Mouse (Mus musculus): ENCODE data around the gene Tmem208. TPM values are rescaled to one million over a fixed set of nuclear protein-coding genes. Genes with fewer than 3 reads are reported as not detected.

The Tmem208 gene
- polyA plus RNA-seq, 1 experiment from 2014 or later, result 120 TPM

GRCm38 (mm10) chr8:105336373-105337130, 10.4 kb downstream of the Tmem208 start:
- Histone ChIP-seq H3K4me2 (replicated peaks) (no peak overlapping the region), H3K27ac (replicated peaks) (no peak overlapping the region), H3K4me3 (no peak overlapping the region)

GRCm38 (mm10) chr8:105338992-105339391, 12.8 kb downstream of the Tmem208 start:
- no peak overlapping the region for H3K4me3 ChIP-seq
- ATAC-seq (replicated peaks), result no peak
- no peak overlapping the region for H3K9ac ChIP-seq (replicated peaks)
- no peaks in the 10 kb centered on the region for H3K4me1 ChIP-seq
- H3K4me2 ChIP-seq (replicated peaks), result no peak overlapping the region
- no peaks in the 10 kb centered on the region; the same call in 1 of the 2 replicates for H3K36me3 ChIP-seq
- WGBS, result 71% methylated on average over 4 of the region's 4 CpGs
- no peak overlapping the region for H3K27ac ChIP-seq (replicated peaks)
- no peaks in the 10 kb centered on the region for H3K27me3 ChIP-seq
- H3K9me3 ChIP-seq, result no peaks in the 10 kb centered on the region

More at GRCm38 (mm10) chr8:105336373-105337130, 10.4 kb downstream of the Tmem208 start:
- no peak for ATAC-seq (replicated peaks)
- H3K4me1 ChIP-seq, result no peaks in the 10 kb centered on the region
- H3K9me3 ChIP-seq, result no peaks in the 10 kb centered on the region
- H3K27me3 ChIP-seq, result no peaks in the 10 kb centered on the region
- H3K9ac ChIP-seq (replicated peaks), result no peak overlapping the region
- WGBS, result 49% methylated on average over 32 of the region's 32 CpGs
- H3K36me3 ChIP-seq, result peaks cover 9% of the 10 kb centered on the region

- Histone ChIP-seq H3K27me3 (no peaks in the 10 kb centered on the region), H3K4me1 (no peaks in the 10 kb centered on the region), H3K4me3 (no peak overlapping the region), H3K36me3 (no peaks in the 10 kb centered on the region), H3K27ac (replicated peaks) (no peak overlapping the region), H3K9ac (replicated peaks) (no peak overlapping the region), H3K9me3 (no peaks in the 10 kb centered on the region), H3K4me2 (replicated peaks) (no peak overlapping the region)
- ATAC-seq (replicated peaks), result no peak
- WGBS, result 81% methylated on average over 6 of the region's 6 CpGs
Measured at GRCm38 (mm10) chr8:105339886-105340635, 13.9 kb downstream of the Tmem208 start.

GRCm38 (mm10) chr8:105341399-105341798, 15.2 kb downstream of the Tmem208 start:
- Histone ChIP-seq H3K4me3 (no peak overlapping the region), H3K9ac (replicated peaks) (no peak overlapping the region), H3K27ac (replicated peaks) (no peak overlapping the region), H3K36me3 (no peaks in the 10 kb centered on the region), H3K4me1 (0 out of 2 replicates have a peak, but pooled peaks cover 2% of the 10 kb centered on the region), H3K4me2 (replicated peaks) (no peak overlapping the region), H3K9me3 (no peaks in the 10 kb centered on the region), H3K27me3 (no peaks in the 10 kb centered on the region)
- 32% methylated on average over 8 of the region's 8 CpGs for WGBS
- ATAC-seq (replicated peaks), result no peak

DNA sequence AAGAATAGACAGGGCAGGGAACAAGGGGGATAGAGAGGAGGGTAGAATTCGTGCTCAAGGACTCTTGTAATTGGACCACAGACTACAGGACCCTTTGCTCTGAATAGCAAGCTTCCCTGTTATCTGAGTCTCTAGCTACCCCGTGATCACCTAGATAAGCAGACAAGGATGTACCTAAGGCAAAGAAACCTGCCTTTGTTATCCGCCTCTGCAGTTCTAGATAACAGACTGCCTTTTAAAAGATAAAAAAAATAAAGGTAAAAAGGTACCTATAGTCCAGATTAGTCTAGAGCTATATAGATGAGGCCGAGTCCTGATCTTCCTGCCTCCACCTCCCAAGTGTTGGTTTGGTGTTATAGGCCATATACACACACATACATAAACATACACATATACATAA, 16.6 kb downstream of the Tmem208 start:
- Histone ChIP-seq H3K9ac (replicated peaks) (no peak overlapping the region), H3K4me1 (peaks cover 13% of the 10 kb centered on the region), H3K27ac (replicated peaks) (no peak overlapping the region), H3K4me2 (replicated peaks) (no peak overlapping the region), H3K9me3 (no peaks in the 10 kb centered on the region), H3K36me3 (no peaks in the 10 kb centered on the region), H3K27me3 (no peaks in the 10 kb centered on the region), H3K4me3 (no peak overlapping the region)
- WGBS, result 79% methylated on average over 4 of the region's 4 CpGs
- ATAC-seq (replicated peaks), result no peak

DNA sequence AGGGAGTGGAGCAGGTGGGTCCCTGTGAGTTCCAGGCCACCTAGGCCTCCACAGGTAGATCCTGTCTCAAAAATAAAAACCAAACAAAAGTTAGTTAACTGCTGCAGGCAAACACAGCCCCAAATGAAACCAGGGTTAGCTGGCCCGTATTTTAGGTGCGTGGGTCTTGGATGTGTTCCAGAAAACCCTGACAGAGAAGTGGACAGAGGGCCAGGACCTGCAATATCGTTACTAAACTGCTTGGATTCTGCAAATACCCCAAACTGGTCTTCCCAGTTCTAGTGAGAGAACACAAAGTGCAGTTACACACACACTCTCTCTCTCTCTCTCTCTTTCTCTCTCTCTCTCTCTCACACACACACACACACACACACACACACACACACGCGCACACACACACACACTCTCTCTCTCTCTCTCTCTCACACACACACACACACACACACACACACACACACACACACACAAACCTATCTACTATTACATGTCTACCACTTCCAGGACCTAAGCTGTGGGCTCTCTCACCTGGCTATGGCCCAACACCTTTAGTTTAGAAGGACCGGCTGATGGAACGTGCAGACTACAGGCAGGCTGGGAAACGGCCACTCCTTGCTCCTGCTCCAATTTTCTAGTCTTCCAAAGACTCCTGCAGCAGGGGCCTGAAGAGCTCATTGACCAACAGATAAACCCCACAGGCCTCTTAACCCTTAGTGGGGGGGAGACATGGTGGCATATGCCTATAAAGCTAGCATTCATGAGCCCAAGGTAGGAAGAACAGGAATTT, 17.8 kb downstream of the Tmem208 start:
- Histone ChIP-seq H3K9me3 (no peaks in the 10 kb centered on the region), H3K4me3 (no peak overlapping the region), H3K27ac (replicated peaks) (no peak overlapping the region), H3K4me2 (replicated peaks) (no peak overlapping the region), H3K9ac (replicated peaks) (no peak overlapping the region), H3K36me3 (no peaks in the 10 kb centered on the region), H3K27me3 (no peaks in the 10 kb centered on the region), H3K4me1 (peaks cover 18% of the 10 kb centered on the region)
- 71% methylated on average over 8 of the region's 8 CpGs for WGBS
- no peak for ATAC-seq (replicated peaks)

DNA sequence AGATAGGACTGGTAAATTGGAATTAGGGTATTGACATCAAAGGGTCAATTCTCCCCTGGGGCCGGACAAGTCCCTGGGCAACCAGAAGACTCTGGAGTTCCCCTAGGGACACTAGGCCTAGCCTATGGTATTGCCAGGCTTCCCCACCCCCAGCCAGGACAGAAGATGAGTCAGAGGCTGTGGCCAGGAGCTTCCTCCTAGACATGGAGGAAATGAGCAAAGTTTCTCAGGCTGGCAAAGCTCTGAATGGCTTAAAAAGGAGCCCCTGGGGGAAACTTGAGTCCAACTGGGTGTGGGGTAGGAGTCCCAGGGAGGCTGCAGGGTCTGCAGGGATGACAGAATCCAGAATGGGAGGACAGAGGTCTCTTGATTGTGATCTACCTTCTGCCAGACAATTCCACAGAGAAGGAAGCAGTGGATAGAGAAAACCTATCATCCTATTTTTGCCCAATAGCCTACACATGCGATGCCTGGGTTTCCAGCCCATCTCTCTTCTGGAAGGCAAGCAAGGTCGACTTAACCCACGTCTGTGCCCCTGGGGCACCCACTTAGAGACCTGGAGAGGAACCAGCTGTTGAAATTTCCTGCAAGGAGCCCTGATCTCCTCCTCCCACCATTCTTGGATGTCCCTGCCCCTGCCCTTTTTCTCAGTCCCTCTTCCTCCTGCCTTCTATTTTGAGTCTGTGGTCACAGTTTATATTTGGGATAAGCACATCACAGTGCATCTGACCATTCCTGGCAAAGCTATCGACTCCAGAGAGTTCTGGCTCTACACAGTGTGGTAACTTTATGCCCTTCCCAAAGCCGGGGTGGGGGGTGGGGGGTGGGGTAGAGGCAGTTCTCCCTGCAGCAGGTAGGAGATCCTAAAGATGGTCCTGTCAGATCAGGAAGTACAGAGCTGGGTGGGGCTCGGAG, 19.2 kb downstream of the Tmem208 start:
- WGBS, result 74% methylated on average over 7 of the region's 7 CpGs
- Histone ChIP-seq H3K9ac (replicated peaks) (no peak overlapping the region), H3K4me1 (peaks cover 27% of the 10 kb centered on the region), H3K36me3 (no peaks in the 10 kb centered on the region), H3K27ac (replicated peaks) (no peak overlapping the region), H3K4me2 (replicated peaks) (no peak overlapping the region), H3K27me3 (no peaks in the 10 kb centered on the region), H3K4me3 (no peak overlapping the region), H3K9me3 (no peaks in the 10 kb centered on the region)
- no peak for ATAC-seq (replicated peaks)

GRCm38 (mm10) chr8:105346611-105347427, 20.7 kb downstream of the Tmem208 start:
- Histone ChIP-seq H3K9me3 (no peaks in the 10 kb centered on the region), H3K4me1 (peaks cover 34% of the 10 kb centered on the region), H3K27ac (replicated peaks) (no peak overlapping the region; the same call in 1 of the 2 replicates), H3K4me3 (peak overlapping the region; percentile 91), H3K36me3 (no peaks in the 10 kb centered on the region), H3K4me2 (replicated peaks) (peak overlapping the region; percentile 99), H3K27me3 (no peaks in the 10 kb centered on the region), H3K9ac (replicated peaks) (peak overlapping the region; percentile 88)
- WGBS, result 2% methylated on average over 34 of the region's 34 CpGs
- peak; percentile 9 for ATAC-seq (replicated peaks)

DNA sequence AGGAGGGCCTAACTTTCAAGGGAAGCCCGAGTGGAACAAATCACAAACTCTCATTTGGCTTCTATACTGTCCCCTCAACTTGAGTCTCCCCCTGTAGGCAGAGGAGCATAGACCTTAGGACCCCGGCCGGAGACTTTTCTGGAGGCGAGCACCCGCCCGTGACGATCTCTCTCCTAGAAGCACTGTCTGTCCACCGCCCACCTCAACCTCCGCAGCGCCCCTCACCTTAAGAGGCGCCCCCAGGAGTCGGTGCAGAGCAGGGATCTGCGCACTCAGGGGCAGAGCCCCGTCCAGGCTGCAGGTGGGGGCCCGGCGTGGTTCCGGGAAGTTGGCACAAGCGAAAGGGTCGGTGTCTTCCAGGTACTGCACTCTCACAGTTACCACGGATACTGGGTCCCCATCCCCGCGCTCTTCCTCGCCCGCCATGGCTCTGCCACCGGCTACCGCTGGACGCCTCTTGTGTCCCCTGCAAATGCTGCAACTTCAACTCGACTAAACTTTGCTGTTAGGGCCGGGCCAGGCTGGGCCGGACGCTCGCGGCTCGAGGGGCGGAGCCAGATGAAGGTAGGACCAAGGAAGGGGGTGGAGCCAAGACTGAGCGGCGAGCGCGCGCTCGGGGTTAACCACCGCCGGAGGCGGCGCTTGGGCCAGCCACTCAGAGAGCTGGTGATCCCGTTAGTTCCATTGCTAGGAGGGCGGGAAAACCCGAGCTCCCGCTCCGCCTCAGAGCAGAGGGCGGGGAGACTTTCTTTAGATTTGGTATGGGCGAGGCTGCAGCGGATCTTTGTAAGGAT, 21.5 kb downstream of the Tmem208 start, which contains the start of gene Fhod1:
TSS of gene Fhod1 (minus strand) at position 526 of the 794 bp plus-strand sequence.
- peak within 1 kb of the TSS; percentile 91 for H3K4me3 ChIP-seq
- no peaks in the 10 kb centered on the region for H3K27me3 ChIP-seq
- WGBS, result under 1% methylated on average over 53 of the region's 53 CpGs
- peaks cover 34% of the 10 kb centered on the region for H3K4me1 ChIP-seq
- H3K9me3 ChIP-seq, result no peaks in the 10 kb centered on the region
- no peaks in the 10 kb centered on the region for H3K36me3 ChIP-seq
- peak within 1 kb of the TSS; percentile 80 for H3K27ac ChIP-seq (replicated peaks)
- peak; percentile 91 for ATAC-seq (replicated peaks)
- H3K9ac ChIP-seq (replicated peaks), result peak within 1 kb of the TSS; percentile 88
- H3K4me2 ChIP-seq (replicated peaks), result peak within 1 kb of the TSS; percentile 99

DNA sequence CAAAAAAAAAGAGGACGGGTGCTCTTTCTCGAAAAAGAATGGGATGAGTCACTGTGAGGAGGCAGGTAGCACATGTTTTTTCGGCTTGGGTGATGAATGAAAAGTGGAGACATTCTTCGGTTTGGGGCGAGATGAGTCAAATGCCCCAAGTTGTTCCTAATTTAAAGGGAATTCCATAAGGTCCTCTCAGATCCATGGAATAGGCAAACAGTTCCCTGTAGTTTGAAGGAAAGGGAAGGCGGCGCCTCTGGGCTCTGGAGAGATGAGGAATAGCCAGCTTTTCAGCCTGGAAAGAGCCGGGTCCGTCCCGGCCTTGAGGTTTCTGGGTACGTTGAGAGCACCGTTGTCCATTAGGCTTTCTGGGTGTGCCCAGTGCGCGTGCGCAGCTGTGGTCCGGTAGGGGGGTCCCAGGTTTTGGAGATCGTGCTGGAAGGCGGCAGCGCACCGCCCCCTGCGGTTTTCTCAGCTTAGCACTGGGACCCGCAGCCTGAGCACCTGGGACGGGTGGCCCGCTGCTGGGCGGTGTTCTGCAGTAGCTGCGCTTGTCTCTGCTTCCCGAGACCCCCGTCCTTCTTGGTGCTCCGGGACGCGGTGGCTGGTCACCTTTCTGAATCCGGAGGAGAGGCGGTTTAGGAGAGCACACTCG, 22.4 kb downstream of the Tmem208 start, which contains the start of gene Slc9a5:
TSS of gene Slc9a5 (plus strand) at position 394 of the 646 bp plus-strand sequence.
- peak; percentile 24 for ATAC-seq (replicated peaks)
- no peaks in the 10 kb centered on the region for H3K36me3 ChIP-seq
- peak within 1 kb of the TSS; percentile 88 for H3K9ac ChIP-seq (replicated peaks)
- H3K9me3 ChIP-seq, result no peaks in the 10 kb centered on the region
- H3K4me3 ChIP-seq, result peak within 1 kb of the TSS; percentile 91
- H3K4me1 ChIP-seq, result peaks cover 34% of the 10 kb centered on the region
- H3K27ac ChIP-seq (replicated peaks), result peak within 1 kb of the TSS; percentile 80
- WGBS, result under 1% methylated on average over 34 of the region's 34 CpGs
- H3K4me2 ChIP-seq (replicated peaks), result peak within 1 kb of the TSS; percentile 99
- H3K27me3 ChIP-seq, result no peaks in the 10 kb centered on the region

Measured in forebrain, embryonic 15.5 days (tissue).